Mouse (Mus musculus): ENCODE results near the gene Qrich2. TPM values are rescaled to one million over a fixed set of nuclear protein-coding genes. Genes with fewer than 3 reads are reported as not detected.
"Not testable (repeated sequence)": the region's sequence is repeated elsewhere in the genome, so short reads cannot be mapped to it uniquely, and the experiment has no call there.

The Qrich2 gene
- total and polyA plus RNA-seq, 2 experiments from 2014 or later, result 0.14 TPM; not detected in 1

GRCm38 (mm10) chr11:116416196-116416943 is 49.7 kb downstream of the Qrich2 start:
- H3K4me2 ChIP-seq (ENCODE audit: low read depth, low read length, poor library complexity, severe bottlenecking), result no peak overlapping the region
- ATAC-seq (ENCODE audit: low FRiP score) (no peak), DNase-seq (ENCODE audit: low spot score) (no peak)
- H3K36me3 ChIP-seq (ENCODE audit: insufficient read depth, low read length), result no peaks in the 10 kb centered on the region
- no peak overlapping the region for H3K4me3 ChIP-seq (ENCODE audit: low read depth, low read length)
- H3K27ac ChIP-seq (ENCODE audit: low read depth, low read length), result no peak overlapping the region
- no peaks in the 10 kb centered on the region for H3K27me3 ChIP-seq (ENCODE audit: insufficient read depth, low read length)
- WGBS, result 79% methylated on average over 6 of the region's 6 CpGs
- H3K9me3 ChIP-seq (ENCODE audit: low read length), result no peaks in the 10 kb centered on the region
- no peak overlapping the region for H3K9ac ChIP-seq (replicated peaks; ENCODE audit: low read length, poor library complexity, severe bottlenecking)
- H3K4me1 ChIP-seq (ENCODE audit: insufficient read depth, low read length), result 0 out of 2 replicates have a peak, but pooled peaks cover 3% of the 10 kb centered on the region
- no peak for TF ChIP-seq CTCF (IDR thresholded peaks at IDR 0.05)

GRCm38 (mm10) chr11:116413631-116414022 is 52.4 kb downstream of the Qrich2 start:
- TF ChIP-seq CTCF (IDR thresholded peaks at IDR 0.05), result no peak
- no peaks in the 10 kb centered on the region for H3K27me3 ChIP-seq (ENCODE audit: insufficient read depth, low read length)
- peak overlapping the region; percentile 87 for H3K4me2 ChIP-seq (ENCODE audit: low read depth, low read length, poor library complexity, severe bottlenecking)
- DNase-seq (ENCODE audit: low spot score) (peak; percentile 27), ATAC-seq (ENCODE audit: low FRiP score) (peak; percentile 42)
- H3K27ac ChIP-seq (ENCODE audit: low read depth, low read length), result peak overlapping the region; percentile 90
- H3K9ac ChIP-seq (replicated peaks; ENCODE audit: low read length, poor library complexity, severe bottlenecking), result peak overlapping the region; percentile 94
- 40% methylated on average over 4 of the region's 4 CpGs for WGBS
- 0 out of 2 replicates have a peak, but pooled peaks cover 5% of the 10 kb centered on the region for H3K4me1 ChIP-seq (ENCODE audit: insufficient read depth, low read length)
- H3K4me3 ChIP-seq (ENCODE audit: low read depth, low read length), result peak overlapping the region; percentile 88
- H3K36me3 ChIP-seq (ENCODE audit: insufficient read depth, low read length), result no peaks in the 10 kb centered on the region
- no peaks in the 10 kb centered on the region for H3K9me3 ChIP-seq (ENCODE audit: low read length)

- ATAC-seq (ENCODE audit: low FRiP score) (peak; percentile 95), DNase-seq (ENCODE audit: low spot score) (peak; percentile 94)
- Histone ChIP-seq H3K36me3 (ENCODE audit: insufficient read depth, low read length) (no peaks in the 10 kb centered on the region), H3K4me3 (ENCODE audit: low read depth, low read length) (peak within 1 kb of the TSS; percentile 88), H3K27ac (ENCODE audit: low read depth, low read length) (peak within 1 kb of the TSS; percentile 90), H3K9ac (replicated peaks; ENCODE audit: low read length, poor library complexity, severe bottlenecking) (peak within 1 kb of the TSS; percentile 94), H3K4me2 (ENCODE audit: low read depth, low read length, poor library complexity, severe bottlenecking) (peak within 1 kb of the TSS; percentile 87), H3K27me3 (ENCODE audit: insufficient read depth, low read length) (no peaks in the 10 kb centered on the region), H3K4me1 (ENCODE audit: insufficient read depth, low read length) (0 out of 2 replicates have a peak, but pooled peaks cover 5% of the 10 kb centered on the region), H3K9me3 (ENCODE audit: low read length) (no peaks in the 10 kb centered on the region)
- WGBS, result 3% methylated on average over 52 of the region's 82 CpGs
- no peak for TF ChIP-seq CTCF (IDR thresholded peaks at IDR 0.05)
These were observed 53.0 kb downstream of the Qrich2 start, which contains the start of gene Rnf157 for GRCm38 (mm10) chr11:116412904-116413630. Gene Rnf157, minus strand, starts transcription at chr11:116413032.

- Histone ChIP-seq H3K27me3 (ENCODE audit: insufficient read depth, low read length) (no peaks in the 10 kb centered on the region), H3K4me1 (ENCODE audit: insufficient read depth, low read length) (0 out of 2 replicates have a peak, but pooled peaks cover 5% of the 10 kb centered on the region), H3K9me3 (ENCODE audit: low read length) (no peaks in the 10 kb centered on the region), H3K9ac (replicated peaks; ENCODE audit: low read length, poor library complexity, severe bottlenecking) (peak overlapping the region; percentile 94), H3K4me3 (ENCODE audit: low read depth, low read length) (peak overlapping the region; percentile 88), H3K27ac (ENCODE audit: low read depth, low read length) (peak overlapping the region; percentile 90), H3K4me2 (ENCODE audit: low read depth, low read length, poor library complexity, severe bottlenecking) (peak overlapping the region; percentile 87), H3K36me3 (ENCODE audit: insufficient read depth, low read length) (no peaks in the 10 kb centered on the region)
- DNase-seq (ENCODE audit: low spot score) (peak; percentile 8), ATAC-seq (ENCODE audit: low FRiP score) (peak; percentile 17; the same call in 1 of the 2 replicates)
- under 1% methylated on average over 44 of the region's 76 CpGs for WGBS
- no peak for TF ChIP-seq CTCF (IDR thresholded peaks at IDR 0.05)
These were observed 53.8 kb downstream of the Qrich2 start for GRCm38 (mm10) chr11:116412028-116412827.

- no peak for TF ChIP-seq CTCF (IDR thresholded peaks at IDR 0.05)
- no peak overlapping the region for H3K27ac ChIP-seq (ENCODE audit: low read depth, low read length)
- DNase-seq (ENCODE audit: low spot score) (peak; percentile 36), ATAC-seq (ENCODE audit: low FRiP score) (no peak)
- 6% methylated on average over 6 of the region's 6 CpGs for WGBS
- H3K4me3 ChIP-seq (ENCODE audit: low read depth, low read length), result peak overlapping the region; percentile 88
- peak overlapping the region; percentile 87 for H3K4me2 ChIP-seq (ENCODE audit: low read depth, low read length, poor library complexity, severe bottlenecking)
- peak overlapping the region; percentile 94 for H3K9ac ChIP-seq (replicated peaks; ENCODE audit: low read length, poor library complexity, severe bottlenecking)
- H3K36me3 ChIP-seq (ENCODE audit: insufficient read depth, low read length), result no peaks in the 10 kb centered on the region
- H3K4me1 ChIP-seq (ENCODE audit: insufficient read depth, low read length), result 0 out of 2 replicates have a peak, but pooled peaks cover 5% of the 10 kb centered on the region
- no peaks in the 10 kb centered on the region for H3K27me3 ChIP-seq (ENCODE audit: insufficient read depth, low read length)
- H3K9me3 ChIP-seq (ENCODE audit: low read length), result no peaks in the 10 kb centered on the region
These were observed 54.5 kb downstream of the Qrich2 start for GRCm38 (mm10) chr11:116411582-116411981.

- not testable (repeated sequence) for H3K4me1 ChIP-seq (ENCODE audit: insufficient read depth, low read length); H3K9me3 ChIP-seq (ENCODE audit: low read length); H3K36me3 ChIP-seq (ENCODE audit: insufficient read depth, low read length); H3K27ac ChIP-seq (ENCODE audit: low read depth, low read length); H3K4me3 ChIP-seq (ENCODE audit: low read depth, low read length); ATAC-seq (ENCODE audit: low FRiP score); H3K27me3 ChIP-seq (ENCODE audit: insufficient read depth, low read length); DNase-seq (ENCODE audit: low spot score); H3K9ac ChIP-seq (replicated peaks; ENCODE audit: low read length, poor library complexity, severe bottlenecking)
- 85% methylated on average over 4 of the region's 4 CpGs for WGBS
- H3K4me2 ChIP-seq (ENCODE audit: low read depth, low read length, poor library complexity, severe bottlenecking), result 0 out of 2 replicates have a peak overlapping the region, but pooled peaks have one; percentile 87
These were observed 55.6 kb downstream of the Qrich2 start for GRCm38 (mm10) chr11:116410415-116410814.

Data from midbrain, postnatal 0 days (tissue).